Mouse (Mus musculus): ENCODE measurements around the gene Gm2a. TPM values are rescaled to one million over a fixed set of nuclear protein-coding genes. Genes with fewer than 3 reads are reported as not detected.
"Not testable (repeated sequence)": the region's sequence is repeated elsewhere in the genome, so short reads cannot be mapped to it uniquely, and the experiment has no call there.

Gm2a gene
- polyA plus RNA-seq, 1 experiment from 2014 or later = 15.5 TPM

- Histone ChIP-seq H3K4me2 (replicated peaks) (no peak overlapping the region), H3K36me3 (no peaks in the 10 kb centered on the region), H3K4me1 (peaks cover 12% of the 10 kb centered on the region), H3K9me3 (replicated peaks) (no peaks in the 10 kb centered on the region), H3K27ac (no peak overlapping the region), H3K27me3 (no peaks in the 10 kb centered on the region), H3K9ac (no peak overlapping the region), H3K4me3 (no peak overlapping the region)
- 88% methylated on average over 8 of the region's 8 CpGs for WGBS
- ATAC-seq (ENCODE audit: low FRiP score) = no peak
These were observed 1.3 kb downstream of the Gm2a start for GRCm38 (mm10) chr11:55099019-55099771.

- no peak for ATAC-seq (ENCODE audit: low FRiP score)
- Histone ChIP-seq H3K9ac (no peak overlapping the region), H3K4me3 (no peak overlapping the region), H3K4me1 (peaks cover 12% of the 10 kb centered on the region), H3K36me3 (no peaks in the 10 kb centered on the region), H3K27me3 (no peaks in the 10 kb centered on the region), H3K4me2 (replicated peaks) (no peak overlapping the region), H3K27ac (no peak overlapping the region), H3K9me3 (replicated peaks) (no peaks in the 10 kb centered on the region)
- WGBS = 29% methylated on average over 4 of the region's 4 CpGs
These were observed 2.0 kb downstream of the Gm2a start for GRCm38 (mm10) chr11:55099868-55100267.

- peaks cover 12% of the 10 kb centered on the region for H3K4me1 ChIP-seq
- no peaks in the 10 kb centered on the region for H3K36me3 ChIP-seq
- no peaks in the 10 kb centered on the region for H3K27me3 ChIP-seq
- H3K9me3 ChIP-seq (replicated peaks) = no peaks in the 10 kb centered on the region
- H3K4me3 ChIP-seq = no peak overlapping the region
- no peak overlapping the region for H3K4me2 ChIP-seq (replicated peaks)
- H3K27ac ChIP-seq = no peak overlapping the region
- H3K9ac ChIP-seq = no peak overlapping the region
- WGBS = 86% methylated on average over 3 of the region's 3 CpGs
- ATAC-seq (ENCODE audit: low FRiP score) = no peak
These were observed 4.1 kb downstream of the Gm2a start for GRCm38 (mm10) chr11:55102015-55102414.

- Histone ChIP-seq H3K9me3 (replicated peaks) (no peaks in the 10 kb centered on the region), H3K27me3 (no peaks in the 10 kb centered on the region), H3K4me2 (replicated peaks) (no peak overlapping the region), H3K9ac (no peak overlapping the region), H3K4me1 (peaks cover 7% of the 10 kb centered on the region), H3K36me3 (no peaks in the 10 kb centered on the region), H3K27ac (no peak overlapping the region), H3K4me3 (no peak overlapping the region)
- no peak for ATAC-seq (ENCODE audit: low FRiP score)
- 64% methylated on average over 3 of the region's 3 CpGs for WGBS
These were observed 5.3 kb downstream of the Gm2a start for GRCm38 (mm10) chr11:55103229-55103628.

GRCm38 (mm10) chr11:55105389-55105788, 7.5 kb downstream of the Gm2a start:
- peaks cover 4% of the 10 kb centered on the region; the same call in 1 of the 2 replicates for H3K36me3 ChIP-seq
- no peak overlapping the region for H3K4me3 ChIP-seq
- no peak overlapping the region for H3K4me2 ChIP-seq (replicated peaks)
- no peak overlapping the region for H3K27ac ChIP-seq
- 82% methylated on average over 4 of the region's 4 CpGs for WGBS
- H3K9ac ChIP-seq = no peak overlapping the region
- no peaks in the 10 kb centered on the region; the same call in 1 of the 2 replicates for H3K4me1 ChIP-seq
- no peak for ATAC-seq (ENCODE audit: low FRiP score)
- no peaks in the 10 kb centered on the region for H3K27me3 ChIP-seq
- no peaks in the 10 kb centered on the region for H3K9me3 ChIP-seq (replicated peaks)

GRCm38 (mm10) chr11:55106636-55107035, 8.7 kb downstream of the Gm2a start:
- WGBS = 96% methylated on average over 1 of the region's 1 CpGs
- no peaks in the 10 kb centered on the region for H3K27me3 ChIP-seq
- no peak overlapping the region for H3K27ac ChIP-seq
- H3K4me3 ChIP-seq = no peak overlapping the region
- no peak for ATAC-seq (ENCODE audit: low FRiP score)
- no peaks in the 10 kb centered on the region; the same call in 1 of the 2 replicates for H3K4me1 ChIP-seq
- H3K36me3 ChIP-seq = peaks cover 4% of the 10 kb centered on the region; the same call in 1 of the 2 replicates
- H3K4me2 ChIP-seq (replicated peaks) = no peak overlapping the region
- H3K9me3 ChIP-seq (replicated peaks) = no peaks in the 10 kb centered on the region
- no peak overlapping the region for H3K9ac ChIP-seq

- Histone ChIP-seq H3K9me3 (replicated peaks) (no peaks in the 10 kb centered on the region), H3K4me2 (replicated peaks) (no peak overlapping the region), H3K9ac (no peak overlapping the region), H3K36me3 (peaks cover 4% of the 10 kb centered on the region; the same call in 1 of the 2 replicates), H3K4me1 (no peaks in the 10 kb centered on the region), H3K27ac (no peak overlapping the region), H3K4me3 (no peak overlapping the region), H3K27me3 (no peaks in the 10 kb centered on the region)
- WGBS = 94% methylated on average over 7 of the region's 7 CpGs
- ATAC-seq (ENCODE audit: low FRiP score) = no peak
These were observed 11.8 kb downstream of the Gm2a start for GRCm38 (mm10) chr11:55109521-55110300.

- no peaks in the 10 kb centered on the region for H3K4me1 ChIP-seq
- H3K4me3 ChIP-seq = no peak overlapping the region
- no peaks in the 10 kb centered on the region for H3K9me3 ChIP-seq (replicated peaks)
- peaks cover 4% of the 10 kb centered on the region; the same call in 1 of the 2 replicates for H3K36me3 ChIP-seq
- H3K9ac ChIP-seq = no peak overlapping the region
- WGBS = 84% methylated on average over 7 of the region's 7 CpGs
- no peaks in the 10 kb centered on the region for H3K27me3 ChIP-seq
- no peak for ATAC-seq (ENCODE audit: low FRiP score)
- no peak overlapping the region for H3K27ac ChIP-seq
- H3K4me2 ChIP-seq (replicated peaks) = no peak overlapping the region
These were observed 12.8 kb downstream of the Gm2a start for GRCm38 (mm10) chr11:55110566-55111169.

GRCm38 (mm10) chr11:55113209-55113860, 15.4 kb downstream of the Gm2a start:
- H3K4me1 ChIP-seq = no peaks in the 10 kb centered on the region
- ATAC-seq (ENCODE audit: low FRiP score) = no peak
- H3K4me2 ChIP-seq (replicated peaks) = no peak overlapping the region
- H3K27me3 ChIP-seq = no peaks in the 10 kb centered on the region
- H3K36me3 ChIP-seq = peaks cover 4% of the 10 kb centered on the region; the same call in 1 of the 2 replicates
- H3K9me3 ChIP-seq (replicated peaks) = no peaks in the 10 kb centered on the region
- no peak overlapping the region for H3K9ac ChIP-seq
- WGBS = 69% methylated on average over 7 of the region's 7 CpGs
- no peak overlapping the region for H3K4me3 ChIP-seq
- no peak overlapping the region for H3K27ac ChIP-seq

GRCm38 (mm10) chr11:55113861-55114250, 15.9 kb downstream of the Gm2a start:
- 42% methylated on average over 4 of the region's 4 CpGs for WGBS

GRCm38 (mm10) chr11:55114291-55114690, 16.4 kb downstream of the Gm2a start:
- H3K4me1 ChIP-seq = no peaks in the 10 kb centered on the region
- H3K4me3 ChIP-seq = no peak overlapping the region
- no peak overlapping the region for H3K9ac ChIP-seq
- no peaks in the 10 kb centered on the region for H3K27me3 ChIP-seq
- peaks cover 3% of the 10 kb centered on the region; the same call in 1 of the 2 replicates for H3K36me3 ChIP-seq
- no peak overlapping the region for H3K4me2 ChIP-seq (replicated peaks)
- H3K9me3 ChIP-seq (replicated peaks) = no peaks in the 10 kb centered on the region
- ATAC-seq (ENCODE audit: low FRiP score) = no peak
- WGBS = 76% methylated on average over 2 of the region's 2 CpGs
- H3K27ac ChIP-seq = no peak overlapping the region

More at GRCm38 (mm10) chr11:55113861-55114250, 15.9 kb downstream of the Gm2a start:
- H3K9me3 ChIP-seq (replicated peaks); ATAC-seq (ENCODE audit: low FRiP score); H3K4me3 ChIP-seq; H3K4me1 ChIP-seq; H3K9ac ChIP-seq; H3K27me3 ChIP-seq; H3K27ac ChIP-seq; H3K36me3 ChIP-seq; H3K4me2 ChIP-seq (replicated peaks): not testable (repeated sequence)

- Histone ChIP-seq H3K9me3 (replicated peaks) (no peaks in the 10 kb centered on the region), H3K9ac (no peak overlapping the region), H3K4me1 (no peaks in the 10 kb centered on the region), H3K27ac (no peak overlapping the region), H3K27me3 (no peaks in the 10 kb centered on the region), H3K4me3 (no peak overlapping the region), H3K36me3 (no peaks in the 10 kb centered on the region), H3K4me2 (replicated peaks) (no peak overlapping the region)
- no peak for ATAC-seq (ENCODE audit: low FRiP score)
- WGBS = 92% methylated on average over 3 of the region's 3 CpGs
These were observed 18.1 kb downstream of the Gm2a start for GRCm38 (mm10) chr11:55116004-55116403.
